Mouse (Mus musculus): ENCODE data around the gene Gng2.
A peak's percentile ranks its signal among the peaks of the same experiment; 100 is the strongest.

DNA sequence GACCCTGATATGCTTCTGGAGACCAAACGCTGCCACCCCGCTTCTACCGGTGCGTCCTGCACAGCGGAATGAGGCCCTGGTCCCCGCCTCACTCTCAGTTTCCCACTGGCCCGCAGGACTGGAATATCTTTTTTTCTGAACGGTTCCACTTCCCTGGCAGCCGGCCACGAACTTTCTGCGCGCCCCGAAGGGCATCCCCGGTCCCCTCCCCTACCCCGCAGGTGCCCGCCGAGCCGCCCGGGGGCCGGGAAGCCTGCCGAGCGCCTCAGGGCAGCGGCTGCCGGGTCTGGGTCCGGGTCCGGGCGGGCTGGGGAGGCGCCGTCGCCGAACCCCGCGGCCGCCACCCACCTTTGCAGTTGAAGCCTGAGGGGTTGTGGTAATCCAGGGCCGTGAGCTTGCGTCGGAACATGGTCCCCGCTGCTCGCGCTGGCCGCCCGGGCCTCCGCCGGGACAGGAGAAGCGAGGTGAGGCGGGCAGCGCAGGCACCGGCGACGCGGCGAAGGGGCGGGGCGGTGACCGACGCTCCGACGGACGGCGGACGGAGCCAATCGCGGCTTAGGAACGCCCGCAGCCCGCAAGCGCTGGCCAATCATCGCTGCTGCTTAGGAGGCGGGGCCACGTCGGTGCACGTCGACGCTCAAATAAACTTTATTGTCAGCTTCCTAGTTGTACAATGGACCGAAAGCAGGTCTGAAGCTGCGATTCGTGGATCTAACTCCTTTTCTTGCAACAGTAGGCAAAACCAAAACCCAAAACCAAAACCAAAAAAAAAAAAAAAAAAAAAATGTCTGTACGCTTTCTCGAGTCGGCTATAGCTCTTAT, 153.9 kb downstream of the Gng2 start, which contains the start of gene Rtraf:
- TF ChIP-seq ZC3H11A (IDR thresholded peaks at IDR 0.05; ENCODE audit: borderline replicate concordance, low read depth, low read length) (no peak), CHD2 (IDR thresholded peaks at IDR 0.05; ENCODE audit: low read depth, low read length) (peak; percentile 76), ZNF384 (IDR thresholded peaks at IDR 0.05; ENCODE audit: low read depth, low read length) (peak; percentile 85), HCFC1 (IDR thresholded peaks at IDR 0.05; ENCODE audit: borderline replicate concordance, insufficient read depth, low read length) (peak; percentile 67; the same call in 1 of the 2 replicates), MAFK (IDR thresholded peaks at IDR 0.05; ENCODE audit: insufficient read depth, low read depth, low read length) (no peak)

Data from ES-E14 (cell line).